Comparison of ENCODE assay signal across 11 mouse cellular contexts in genomic region chr9:121334311-121334851, GRCm38 (mm10). TPM values are rescaled to one million over a fixed set of nuclear protein-coding genes. Genes with fewer than 3 reads are reported as not detected.
DNase-seq lines count a peak whose midpoint lies in the region; ATAC-seq and TF ChIP-seq lines count a peak whose summit lies in the region.
"Had no signal": no experiment of that assay in that cellular context is flagged by ENCODE, and none has a peak within 500 bp of the region (broad histone marks: within the 10 kb centered on the region; RNA-seq: fewer than 3 reads in every experiment).

No protein-coding gene starts in this region.

- no peak overlapping the region for H3K4me2 ChIP-seq in heart, embryonic 15.5 days
- H3K4me2 ChIP-seq in forebrain, embryonic 14.5 days (ENCODE audit: low read length): no peak overlapping the region
- H3K4me2 ChIP-seq: liver, embryonic 15.5 days had no signal

- H3K27ac ChIP-seq in heart, embryonic 15.5 days: peak overlapping the region; percentile 43
- peak overlapping the region; percentile 88 for H3K27ac ChIP-seq in ES-Bruce4 (ENCODE audit: insufficient read depth, low read length)
- H3K27ac ChIP-seq in forebrain, embryonic 14.5 days (ENCODE audit: low read depth, low read length): peak overlapping the region; percentile 93
- H3K27ac ChIP-seq in midbrain, embryonic 10.5 days (replicated peaks): peak overlapping the region; percentile 92
- H3K27ac ChIP-seq: liver, embryonic 15.5 days had no signal

- no peak for DNase-seq in heart, adult 9 months (ENCODE audit: low spot score in 2 of 2)
- peak; percentile 62 for DNase-seq in forebrain, embryonic 14.5 days (ENCODE audit: low spot score)
- peak; percentile 22 for DNase-seq in midbrain, embryonic 10.5 days (ENCODE audit: low spot score)
- no peak for DNase-seq in cerebellum, adult 9-11 months
- no peak for DNase-seq in T-cell, adult 2 months (ENCODE audit: low spot score)
- DNase-seq: adrenal gland, postnatal 36 days; kidney, postnatal 25 days had no signal

- TF ChIP-seq CTCF in ES-Bruce4 (IDR thresholded peaks at IDR 0.05; ENCODE audit: low read depth, low read length): no peak

- no peaks in the 10 kb centered on the region for H3K36me3 ChIP-seq in heart, embryonic 15.5 days
- H3K36me3 ChIP-seq in ES-Bruce4 (ENCODE audit: control insufficient read depth, insufficient read depth, low read length, poor library complexity, severe bottlenecking): peaks cover 4% of the 10 kb centered on the region; the same call in 1 of the 2 replicates
- H3K36me3 ChIP-seq in forebrain, embryonic 14.5 days (ENCODE audit: control insufficient read depth, insufficient read depth, low read length): no peaks in the 10 kb centered on the region
- peaks cover 3% of the 10 kb centered on the region for H3K36me3 ChIP-seq in midbrain, embryonic 10.5 days
- H3K36me3 ChIP-seq: liver, embryonic 15.5 days had no signal

- H3K4me1 ChIP-seq in heart, embryonic 15.5 days (replicated peaks): peaks cover 90% of the 10 kb centered on the region
- H3K4me1 ChIP-seq in ES-Bruce4 (ENCODE audit: control insufficient read depth, insufficient read depth, low read length): peaks cover 16% of the 10 kb centered on the region
- H3K4me1 ChIP-seq in forebrain, embryonic 14.5 days (ENCODE audit: control insufficient read depth, insufficient read depth, low read length): peaks cover 49% of the 10 kb centered on the region
- peaks cover 94% of the 10 kb centered on the region for H3K4me1 ChIP-seq in midbrain, embryonic 10.5 days

- no peaks in the 10 kb centered on the region for H3K9me3 ChIP-seq in heart, embryonic 15.5 days (replicated peaks)
- peaks cover 10% of the 10 kb centered on the region for H3K9me3 ChIP-seq in ES-Bruce4 (replicated peaks; ENCODE audit: control insufficient read depth, insufficient read depth, low read length, poor library complexity, severe bottlenecking)
- no peaks in the 10 kb centered on the region for H3K9me3 ChIP-seq in forebrain, embryonic 14.5 days (replicated peaks; ENCODE audit: control insufficient read depth, low read length)
- no peaks in the 10 kb centered on the region for H3K9me3 ChIP-seq in midbrain, embryonic 10.5 days (replicated peaks)
- H3K9me3 ChIP-seq: liver, embryonic 15.5 days had no signal

- H3K4me3 ChIP-seq in heart, embryonic 15.5 days: no peak overlapping the region
- no peak overlapping the region for H3K4me3 ChIP-seq in ES-Bruce4 (ENCODE audit: low read depth, low read length)
- H3K4me3 ChIP-seq in forebrain, embryonic 14.5 days (ENCODE audit: low read depth, low read length): no peak overlapping the region
- H3K4me3 ChIP-seq in midbrain, embryonic 10.5 days: no peak overlapping the region
- H3K4me3 ChIP-seq: liver, embryonic 15.5 days had no signal

- TF ChIP-seq EP300 in ES-Bruce4 (IDR thresholded peaks at IDR 0.05; ENCODE audit: insufficient read depth, low read depth, low read length): no peak

- no peaks in the 10 kb centered on the region for H3K27me3 ChIP-seq in heart, embryonic 15.5 days
- H3K27me3 ChIP-seq in ES-Bruce4 (ENCODE audit: control insufficient read depth, insufficient read depth, low read length, poor library complexity, severe bottlenecking): no peaks in the 10 kb centered on the region
- no peaks in the 10 kb centered on the region for H3K27me3 ChIP-seq in forebrain, embryonic 14.5 days (replicated peaks; ENCODE audit: control insufficient read depth, insufficient read depth, low read length)
- no peaks in the 10 kb centered on the region for H3K27me3 ChIP-seq in midbrain, embryonic 10.5 days (ENCODE audit: low read depth, poor library complexity, severe bottlenecking)
- H3K27me3 ChIP-seq: liver, embryonic 15.5 days had no signal

- H3K9ac ChIP-seq in heart, embryonic 15.5 days: no peak overlapping the region
- H3K9ac ChIP-seq in ES-Bruce4 (ENCODE audit: low read depth, poor library complexity, severe bottlenecking): peak overlapping the region; percentile 7; the same call in 1 of the 2 replicates
- H3K9ac ChIP-seq in forebrain, embryonic 14.5 days (ENCODE audit: low read length): 0 out of 2 replicates have a peak overlapping the region, but pooled peaks have one; percentile 14
- H3K9ac ChIP-seq: liver, embryonic 15.5 days had no signal

- TF ChIP-seq POLR2A in ES-Bruce4 (IDR thresholded peaks at IDR 0.05; ENCODE audit: insufficient read depth, low read length): no peak

- 56% methylated on average over 8 of the region's 8 CpGs for WGBS in heart, embryonic 15.5 days
- WGBS in forebrain, embryonic 14.5 days: 13% methylated on average over 8 of the region's 8 CpGs
- WGBS in midbrain, embryonic 10.5 days: 38% methylated on average over 8 of the region's 8 CpGs

- no peak for ATAC-seq in heart, embryonic 15.5 days (replicated peaks; ENCODE audit: insufficient number of reproducible peaks, insufficient read depth, low FRiP score, low read depth)
- no peak for ATAC-seq in forebrain, embryonic 14.5 days
- ATAC-seq in inflammation-experienced regulatory T-cells, adult 6 months: no peak

RNA-seq across cellular contexts. Expression of gene Trak1, which starts 37.1 kb away (rescaled TPM):
- polyA plus RNA-seq in heart, embryonic 15.5 days (2015; fragmentation: Nextera tagmentation; extraction: Ambion mirVana): 37.0 and 46.4 TPM in 2 replicates
- polyA plus RNA-seq in ES-Bruce4 (2011; ENCODE audit: insufficient read depth, insufficient read length, low read depth, missing spikeins): 40.3 and 44.1 TPM in 2 replicates
- polyA plus RNA-seq in forebrain, embryonic 14.5 days (2014; fragmentation: Nextera tagmentation; extraction: Ambion mirVana): 40.3 and 58.5 TPM in 2 replicates
- 26.5 and 29.7 TPM in 2 replicates for polyA plus RNA-seq in midbrain, embryonic 10.5 days (2016; fragmentation: Nextera tagmentation; extraction: Ambion mirVana)
- 10 to 100 TPM in 2 of 3 experiments, 1 to 10 TPM in 1; 7.5 to 12.9 (median 11.8) TPM for polyA plus RNA-seq in inflammation-experienced regulatory T-cells, adult 6 months (2017; shearing (Covaris generic))

RNA-seq across cellular contexts. Expression of gene Ulk4, which starts 57.4 kb away (rescaled TPM):
- polyA plus RNA-seq in heart, embryonic 15.5 days (2015; fragmentation: Nextera tagmentation; extraction: Ambion mirVana): 89.3 and 95.4 TPM in 2 replicates
- 3.1 and 3.3 TPM in 2 replicates for polyA plus RNA-seq in ES-Bruce4 (2011; ENCODE audit: insufficient read depth, insufficient read length, low read depth, missing spikeins)
- 105 and 131 TPM in 2 replicates for polyA plus RNA-seq in forebrain, embryonic 14.5 days (2014; fragmentation: Nextera tagmentation; extraction: Ambion mirVana)
- polyA plus RNA-seq in midbrain, embryonic 10.5 days (2016; fragmentation: Nextera tagmentation; extraction: Ambion mirVana): 147 and 155 TPM in 2 replicates
- 1 to 10 TPM in 2 of 3 experiments, not detected in 1; 1.6 to 3.8 TPM for polyA plus RNA-seq in inflammation-experienced regulatory T-cells, adult 6 months (2017; shearing (Covaris generic))

Comparison
In these comparisons a context has a peak if more than half of its experiments do, and no peak if none do; other contexts are left out.
1. H3K27ac ChIP-seq: peak in every context shown above with its lines; median percentile 93 in forebrain, embryonic 14.5 days; 92 in midbrain, embryonic 10.5 days; 88 in ES-Bruce4; 43 in heart, embryonic 15.5 days.
2. DNase-seq: peak in forebrain, embryonic 14.5 days (single experiment) and midbrain, embryonic 10.5 days (single experiment); none in heart, adult 9 months (0 of 2), cerebellum, adult 9-11 months (single experiment) and T-cell, adult 2 months (single experiment).
3. RNA of gene Ulk4, which starts 57.4 kb away (polyA plus RNA-seq): 147 to 155 TPM in midbrain, embryonic 10.5 days, 105 to 131 TPM in forebrain, embryonic 14.5 days and 89.3 to 95.4 TPM in heart, embryonic 15.5 days; 3.1 to 3.3 TPM in ES-Bruce4 and 1.6 to 3.8 TPM in inflammation-experienced regulatory T-cells, adult 6 months; every median in the first group is over 10 times any median in the second.